Mouse (Mus musculus) CH12.LX (cell line): ENCODE measurements around the gene Slain1.

Experiments
- BHLHE40 ChIP-seq: IDR thresholded peaks from 2 replicates; pipeline ENCODE4 v1.6.1; 2011; ENCODE audit warnings: mild to moderate bottlenecking, low read depth, low read length, improper control_type of control experiment
- CTCF ChIP-seq, 2 experiments: IDR thresholded peaks in 1 of 2; conservative IDR thresholded peaks in 1 of 2; 2 replicates each; pipeline ENCODE4 v1.5.1; 2011 to 2012; ENCODE audit warnings: low read depth in 2 of 2, low read length in 2 of 2, improper control_type of control experiment in 1 of 2, inconsistent platforms in 1 of 2, mild to moderate bottlenecking in 1 of 2, moderate library complexity in 1 of 2
- E2F4 ChIP-seq: IDR thresholded peaks from 2 replicates; pipeline ENCODE4 v1.6.1; 2011; ENCODE audit warnings: low read depth, low read length, improper control_type of control experiment; ENCODE audit not compliant: insufficient replicate concordance
- EP300 ChIP-seq: IDR thresholded peaks from 2 replicates; pipeline ENCODE4 v1.6.1; 2011; ENCODE audit warnings: low read length, improper control_type of control experiment
- GABPA ChIP-seq: IDR thresholded peaks from 2 replicates; pipeline ENCODE4 v1.6.1; 2012; ENCODE audit warnings: low read depth, low read length, improper control_type of control experiment, inconsistent platforms; ENCODE audit not compliant: insufficient replicate concordance
- KAT2A ChIP-seq: IDR thresholded peaks from 2 replicates; pipeline ENCODE4 v1.6.1; 2012; ENCODE audit warnings: low read length, improper control_type of control experiment, inconsistent platforms; ENCODE audit not compliant: insufficient replicate concordance
- MAFK ChIP-seq: IDR thresholded peaks from 2 replicates; pipeline ENCODE4 v1.6.1; 2011; ENCODE audit warnings: low read length, improper control_type of control experiment; ENCODE audit not compliant: insufficient replicate concordance
- POLR2A ChIP-seq: IDR thresholded peaks from 2 replicates; pipeline ENCODE4 v1.6.1; 2011; ENCODE audit warnings: low read depth, mild to moderate bottlenecking, improper control_type of control experiment, low read length
- POLR2AphosphoS2 ChIP-seq: IDR thresholded peaks from 2 replicates; pipeline ENCODE4 v1.6.1; 2011; ENCODE audit warnings: low read depth, low read length, improper control_type of control experiment
- USF1 ChIP-seq: IDR thresholded peaks from 2 replicates; pipeline ENCODE4 v1.6.1; 2014; ENCODE audit warnings: low read depth, mild to moderate bottlenecking, inconsistent platforms, low read length, improper control_type of control experiment
- ZC3H11A ChIP-seq: IDR thresholded peaks from 2 replicates; pipeline ENCODE4 v1.6.1; 2012; ENCODE audit warnings: low read depth, mild to moderate bottlenecking, inconsistent platforms, low read length, improper control_type of control experiment

GRCm38 (mm10) chr14:103652524-103652923, 2.5 kb downstream of the Slain1 start:
- TF ChIP-seq EP300: no peak
- no peak for TF ChIP-seq POLR2AphosphoS2
- TF ChIP-seq BHLHE40: no peak
- TF ChIP-seq POLR2A: no peak
- no peak for TF ChIP-seq CTCF (conservative IDR thresholded peaks at IDR 0.05 in 1 of 2, IDR thresholded peaks at IDR 0.05 in 1 of 2; ENCODE audit: low read depth in 2 of 2, low read length in 2 of 2)
- TF ChIP-seq MAFK: no peak
- TF ChIP-seq ZC3H11A: no peak
- no peak for TF ChIP-seq GABPA
- no peak for TF ChIP-seq E2F4
- no peak for TF ChIP-seq USF1
- TF ChIP-seq KAT2A: no peak
